Mouse (Mus musculus) forebrain, embryonic 14.5 days (tissue): ENCODE results near the gene Kdelr3. TPM values are rescaled to one million over a fixed set of nuclear protein-coding genes. Genes with fewer than 3 reads are reported as not detected.

Experiments
- microRNA-seq: library from miRNA; unstranded; fragments of <30 nt; microRNA quantifications from one replicate; pipeline ENCODE4, GENCODE M21; 2016
- polyA plus RNA-seq: library from polyadenylated mRNA; unstranded; fragments of >200 nt; fragmentation: Nextera tagmentation; extraction: Ambion mirVana; gene quantifications from 2 replicates; pipeline ENCODE4 v1.2.1, GENCODE M21; 2014

Kdelr3 gene
- polyA plus RNA-seq, 1 experiment from 2014 or later, result 8.4 TPM

Small RNAs within 50 kb of the gene (microRNA-seq; reads per million reads assigned to microRNA genes)
- gene Gm44302, result not detected

Other genes with a start within 250 kb of the Kdelr3 start
- gene Baiap2l2, start 230.9 kb upstream of the Kdelr3 start, polyA plus RNA-seq, result 1.4 and 2.6 TPM in 2 replicates
- 14.0 and 18.9 TPM in 2 replicates for gene Pla2g6, start 188.0 kb upstream of the Kdelr3 start, polyA plus RNA-seq
- gene Maff, start 169.8 kb upstream of the Kdelr3 start, polyA plus RNA-seq, result 0.72 and 1.6 TPM in 2 replicates
- 20.3 and 30.6 TPM in 2 replicates for gene Tmem184b, start 112.8 kb upstream of the Kdelr3 start, polyA plus RNA-seq
- gene Csnk1e, start 60.8 kb upstream of the Kdelr3 start, polyA plus RNA-seq, result 114 and 158 TPM in 2 replicates
- 0.18 TPM in 1 of 2 replicates, not detected in the other for gene Kcnj4, start 11.2 kb upstream of the Kdelr3 start, polyA plus RNA-seq
- 88.7 and 97.1 TPM in 2 replicates for gene Ddx17, start 30.3 kb downstream of the Kdelr3 start, polyA plus RNA-seq
- 0.43 and 0.74 TPM in 2 replicates for gene Dmc1, start 88.7 kb downstream of the Kdelr3 start, polyA plus RNA-seq
- gene Fam227a, start 142.5 kb downstream of the Kdelr3 start, polyA plus RNA-seq, result 3.4 and 5.3 TPM in 2 replicates
- gene Cby1, start 142.8 kb downstream of the Kdelr3 start, polyA plus RNA-seq, result 111 and 118 TPM in 2 replicates
- 299 and 300 TPM in 2 replicates for gene Tomm22, start 154.4 kb downstream of the Kdelr3 start, polyA plus RNA-seq
- gene Josd1, start 171.5 kb downstream of the Kdelr3 start, polyA plus RNA-seq, result 14.7 and 15.2 TPM in 2 replicates
- gene Gtpbp1, start 174.4 kb downstream of the Kdelr3 start, polyA plus RNA-seq, result 36.2 and 43.5 TPM in 2 replicates
- 4.8 and 7.6 TPM in 2 replicates for gene Sun2, start 226.1 kb downstream of the Kdelr3 start, polyA plus RNA-seq